Mouse (Mus musculus) gastrocnemius, postnatal 14 days (tissue): ENCODE data around the gene Iqschfp. TPM values are rescaled to one million over a fixed set of nuclear protein-coding genes. Genes with fewer than 3 reads are reported as not detected.

Source experiments
- DNase-seq: peaks from one replicate; pipeline ENCODE4 v3.0.0; 2021; ENCODE audit warnings: mixed read lengths
- intact Hi-C: fragments of 180-260 bp; cut with DNase I; formaldehyde crosslinking; loops from one replicate; pipeline ENCODE4 v1.15.1; 2025; ENCODE audit warnings: low total_unique reads
- total RNA-seq, 2 experiments: library from RNA; stranded (reverse); gene quantifications; 2 replicates each; pipeline ENCODE4 v1.2.3; 2021

Iqschfp gene
- total RNA-seq, 2 experiments from 2014 or later, result not detected

DNA sequence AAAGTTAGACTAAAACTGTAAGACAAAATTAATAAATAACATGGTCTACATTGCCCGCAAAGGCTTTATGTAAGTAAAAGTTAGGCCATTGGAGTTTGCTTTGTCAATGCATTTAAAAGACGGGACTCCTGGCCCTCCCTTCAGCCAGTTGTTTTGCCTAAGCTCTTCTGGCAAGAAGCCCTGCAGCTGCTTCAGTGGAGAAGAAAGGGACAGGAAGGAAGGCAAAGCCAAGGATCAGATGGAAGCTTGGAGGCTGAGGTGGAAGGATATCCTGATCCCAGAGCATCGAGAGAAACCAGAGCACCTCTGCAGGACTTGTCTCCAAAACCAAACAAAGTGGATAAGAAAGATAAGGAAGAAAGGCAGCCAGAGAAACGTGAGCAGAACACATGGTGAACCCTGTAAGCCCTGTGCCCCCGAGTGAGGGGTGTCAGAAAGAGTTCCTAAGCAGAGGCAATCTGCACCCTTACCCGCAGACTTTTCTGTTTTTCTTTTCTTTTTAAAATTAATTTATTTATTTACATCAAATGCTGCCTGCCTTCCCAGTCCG, 614.8 kb downstream of the Iqschfp start:
- intact Hi-C loops, result no loop called here
- peak; percentile 40 for DNase-seq

- peak; percentile 71 for DNase-seq
- intact Hi-C loops, result no loop called here
Observed at GRCm38 (mm10) chr3:68508629-68509028, 616.6 kb downstream of the Iqschfp start.

DNA sequence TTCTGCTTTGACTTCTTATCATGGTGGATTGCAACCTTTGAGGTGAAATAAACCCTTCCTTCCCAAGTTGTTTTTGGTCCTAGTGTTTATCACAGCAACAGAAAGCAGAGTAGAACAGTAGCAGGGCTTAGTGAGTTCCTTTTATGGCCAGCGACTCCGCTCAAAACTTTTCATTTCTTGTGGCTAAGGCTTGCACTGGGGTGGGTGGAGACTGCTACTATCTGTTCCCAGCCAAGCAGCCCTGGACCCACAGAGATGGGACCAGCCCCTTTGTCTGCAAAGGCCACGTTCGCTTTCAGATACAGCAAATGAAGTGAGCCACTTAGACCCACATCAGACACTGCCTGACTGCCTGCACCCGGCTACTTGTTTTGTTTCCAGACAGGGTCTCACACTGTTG, 618.8 kb downstream of the Iqschfp start:
- intact Hi-C loops, result no loop called here
- no peak for DNase-seq

- intact Hi-C loops, result no loop called here
- DNase-seq, result no peak
Observed at GRCm38 (mm10) chr3:68511744-68512143, 619.7 kb downstream of the Iqschfp start.

- intact Hi-C loops, result no loop called here
- no peak for DNase-seq
Observed at GRCm38 (mm10) chr3:68512327-68512726, 620.3 kb downstream of the Iqschfp start.

DNA sequence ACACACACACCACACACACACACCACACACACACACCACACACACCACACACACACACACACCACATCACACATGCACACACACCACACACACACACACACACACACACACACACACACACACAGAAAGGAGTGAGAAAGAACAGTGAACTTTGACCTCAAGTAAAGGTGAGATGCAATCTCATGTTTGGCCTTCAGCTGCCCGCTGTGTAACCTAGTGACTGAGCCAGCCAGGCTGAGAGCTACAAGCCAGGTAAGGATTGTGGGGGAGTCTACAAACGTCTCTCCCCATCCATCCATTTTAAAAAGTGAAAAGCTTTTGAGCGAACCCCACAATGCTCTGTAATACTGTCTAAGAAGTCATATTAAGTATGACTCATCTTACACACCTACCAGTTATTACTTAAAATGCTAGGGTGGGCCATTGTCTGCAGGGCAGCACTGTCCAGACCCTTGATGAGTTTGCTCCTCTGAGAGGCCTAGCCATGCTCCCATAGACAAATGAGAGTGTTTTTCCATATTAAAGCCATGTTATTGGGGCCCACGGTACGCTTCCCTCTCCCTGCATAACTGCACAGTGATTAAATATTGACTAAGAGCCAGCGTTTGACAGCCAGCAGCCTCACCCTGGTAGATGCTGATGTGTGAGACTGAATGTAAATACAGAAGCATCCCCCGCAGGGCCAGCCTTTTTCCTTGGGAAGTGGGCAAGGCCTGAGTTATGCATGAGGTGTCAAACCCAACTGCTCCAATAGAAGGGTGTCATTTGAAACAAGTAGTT, 621.5 kb downstream of the Iqschfp start:
- intact Hi-C loops, result no loop called here
- no peak for DNase-seq

DNA sequence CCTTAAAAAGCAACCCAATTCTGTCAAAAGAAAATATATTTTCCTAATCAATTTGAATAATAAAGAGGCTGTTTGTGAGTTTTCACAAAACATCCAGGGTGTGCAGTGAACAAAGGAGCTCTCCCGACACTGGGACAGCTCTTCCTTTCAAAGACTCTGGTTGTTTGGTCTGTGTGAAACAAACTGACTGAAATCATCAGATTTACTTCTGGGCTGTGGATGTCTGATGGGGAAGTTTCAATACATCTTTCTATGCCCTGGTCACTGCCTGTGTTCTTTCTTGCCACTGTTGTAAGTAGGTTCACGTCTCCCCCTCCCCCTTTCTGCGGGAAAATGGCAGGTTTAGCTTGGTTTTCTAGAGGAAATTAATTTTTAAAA, 622.1 kb downstream of the Iqschfp start:
- intact Hi-C loops, result no loop called here
- no peak for DNase-seq

DNA sequence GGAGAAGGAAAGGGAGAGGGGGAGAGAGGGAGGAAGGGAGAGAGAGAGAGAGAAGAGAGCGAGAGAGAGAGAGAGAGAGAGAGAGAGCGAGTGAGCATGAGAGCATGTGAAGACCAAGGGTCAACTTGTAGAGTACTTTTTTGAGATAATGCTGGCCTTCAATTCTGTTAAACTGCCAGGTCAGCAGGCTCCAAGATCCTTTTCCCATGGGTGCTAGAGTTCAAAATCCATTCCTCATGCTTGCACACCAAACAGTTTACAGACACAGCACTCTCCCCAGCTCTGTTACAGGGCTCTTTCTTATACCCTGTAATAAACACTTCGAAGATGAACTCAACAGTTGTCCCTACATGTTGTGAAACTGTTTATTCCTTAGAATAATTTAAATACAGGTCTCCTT, 622.7 kb downstream of the Iqschfp start:
- intact Hi-C loops, result no loop called here
- DNase-seq, result no peak

- intact Hi-C loops, result no loop called here
- no peak for DNase-seq
Observed at GRCm38 (mm10) chr3:68516393-68517081, 624.5 kb downstream of the Iqschfp start.

GRCm38 (mm10) chr3:68517236-68517635, 625.2 kb downstream of the Iqschfp start:
- no peak for DNase-seq
- intact Hi-C loops, result no loop called here

DNA sequence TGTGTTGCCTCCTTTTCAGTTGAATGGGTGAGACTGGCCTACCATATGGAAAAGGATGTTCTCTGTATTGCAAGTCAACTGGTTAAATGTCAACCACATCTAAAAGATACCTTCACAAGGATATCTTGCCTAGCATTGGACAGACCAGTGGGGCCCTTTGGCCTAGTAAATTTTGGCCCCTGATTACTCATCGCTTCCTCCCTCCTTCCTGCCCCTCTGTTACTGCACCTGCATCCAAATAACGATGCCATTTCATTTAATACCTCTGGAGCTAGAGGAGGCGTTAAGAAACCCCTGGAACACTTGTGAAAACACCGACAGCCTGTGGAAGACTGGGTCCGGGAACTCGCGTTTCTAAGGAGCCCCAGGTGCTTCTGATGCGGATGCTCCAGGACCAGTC, 626.0 kb downstream of the Iqschfp start:
- DNase-seq, result no peak
- intact Hi-C loops, result no loop called here

- DNase-seq, result no peak
Observed at GRCm38 (mm10) chr3:68518586-68518985, 626.6 kb downstream of the Iqschfp start.

DNA sequence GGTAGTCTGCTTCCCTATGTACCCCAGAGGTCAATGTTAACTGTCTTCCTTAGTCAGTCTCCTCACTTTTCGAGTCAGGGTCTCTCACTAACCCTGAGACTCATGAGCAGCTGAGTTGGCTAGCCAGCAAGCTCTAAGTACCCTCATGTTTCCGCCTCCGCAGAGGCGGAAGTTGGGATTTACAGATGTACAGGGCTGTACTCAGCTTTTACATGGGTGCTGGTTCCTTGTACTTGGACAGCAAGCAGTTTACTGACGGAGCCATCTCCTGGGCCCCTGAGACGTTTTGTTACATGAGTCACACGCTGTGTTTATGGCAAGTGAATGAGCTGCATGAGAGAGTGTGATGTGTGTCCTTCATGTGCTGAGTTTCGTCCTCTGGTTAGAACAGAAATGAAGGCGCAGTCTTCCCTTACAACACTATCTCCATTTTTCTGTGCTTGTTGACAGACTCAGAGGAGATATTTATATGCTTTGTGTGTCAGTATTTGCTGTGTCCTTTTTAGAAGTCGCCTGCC, 633.4 kb downstream of the Iqschfp start:
- intact Hi-C loops, result no loop called here
- no peak for DNase-seq

More at GRCm38 (mm10) chr3:68518586-68518985, 626.6 kb downstream of the Iqschfp start:
- intact Hi-C loops, result no loop called here

- DNase-seq, result no peak
- intact Hi-C loops, result no loop called here
Observed at GRCm38 (mm10) chr3:68526416-68526815, 634.4 kb downstream of the Iqschfp start.

GRCm38 (mm10) chr3:68527182-68527581, 635.1 kb downstream of the Iqschfp start:
- intact Hi-C loops, result no loop called here
- DNase-seq, result no peak

- intact Hi-C loops, result no loop called here
- DNase-seq, result no peak
Observed at GRCm38 (mm10) chr3:68531908-68532307, 639.9 kb downstream of the Iqschfp start.

DNA sequence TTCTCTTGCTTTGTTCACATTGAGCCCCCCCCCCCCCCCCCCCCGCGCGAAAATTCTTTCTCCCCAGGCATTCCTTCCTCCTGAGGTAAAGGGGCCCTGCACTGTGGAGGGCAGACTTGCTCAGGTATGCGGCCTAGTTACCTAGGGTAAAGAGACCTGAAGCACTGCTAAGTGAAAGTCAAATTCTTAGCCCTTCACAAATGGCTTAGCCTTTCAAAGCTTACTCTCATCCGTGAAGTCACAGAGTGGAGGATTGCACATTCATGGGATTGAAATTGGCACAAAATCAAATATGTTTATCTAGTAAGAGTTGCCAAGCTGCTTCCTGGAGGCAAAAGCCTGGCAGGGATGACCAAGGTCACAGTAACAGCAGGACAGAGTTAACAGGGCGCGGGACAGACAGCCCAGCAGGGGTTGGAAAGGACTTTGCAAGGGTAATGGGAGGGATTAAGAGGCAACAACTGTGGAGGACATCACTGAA, 642.6 kb downstream of the Iqschfp start:
- intact Hi-C loops, result no loop called here
- DNase-seq, result no peak

DNA sequence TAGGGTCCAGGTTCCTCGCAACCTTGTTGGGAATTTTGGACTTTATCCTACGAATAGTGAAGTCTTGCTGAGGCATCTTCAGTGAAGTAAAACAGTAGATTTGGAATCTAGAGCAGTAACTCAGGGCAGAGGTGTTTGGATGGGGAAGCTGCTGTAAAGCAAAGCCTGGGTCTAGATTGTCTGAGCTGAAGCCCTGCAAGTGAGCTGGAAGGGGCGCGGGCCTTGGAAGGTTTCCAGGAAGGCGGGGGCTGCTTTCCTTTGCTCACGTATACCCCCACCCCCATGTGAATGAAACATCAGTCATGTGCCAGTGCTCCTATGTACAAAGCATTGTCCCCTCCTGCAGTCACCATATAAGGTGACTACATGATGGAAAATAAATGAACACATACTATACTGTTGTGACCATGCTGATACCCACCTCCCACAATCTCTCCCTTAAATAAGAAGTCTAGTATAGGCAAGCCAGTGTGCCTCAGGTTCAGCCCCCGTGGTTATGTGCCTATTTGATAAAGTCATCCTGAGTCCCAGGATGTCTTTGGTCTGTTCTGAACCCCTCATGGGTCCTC, 643.2 kb downstream of the Iqschfp start:
- no peak for DNase-seq
- intact Hi-C loops, result no loop called here

DNA sequence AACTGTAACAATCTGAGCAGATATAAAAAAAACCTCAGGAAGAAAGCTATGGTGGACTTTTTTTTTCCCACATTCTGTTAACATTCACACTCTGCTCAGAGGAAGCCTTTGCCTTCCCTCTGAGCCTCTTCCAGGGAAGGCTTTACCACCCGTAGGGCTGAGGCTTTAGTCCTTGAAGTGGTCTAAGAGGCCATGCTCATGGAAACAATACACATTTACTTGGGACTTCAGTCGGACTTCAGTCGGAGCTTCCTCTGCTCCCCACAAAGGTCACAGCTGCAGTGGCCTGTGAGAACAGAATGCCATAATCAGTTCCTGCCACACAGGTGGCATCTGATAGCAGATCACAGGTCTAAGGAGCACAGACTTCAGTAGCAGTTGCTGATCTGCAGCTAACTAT, 644.0 kb downstream of the Iqschfp start:
- intact Hi-C loops, result no loop called here
- DNase-seq, result no peak

DNA sequence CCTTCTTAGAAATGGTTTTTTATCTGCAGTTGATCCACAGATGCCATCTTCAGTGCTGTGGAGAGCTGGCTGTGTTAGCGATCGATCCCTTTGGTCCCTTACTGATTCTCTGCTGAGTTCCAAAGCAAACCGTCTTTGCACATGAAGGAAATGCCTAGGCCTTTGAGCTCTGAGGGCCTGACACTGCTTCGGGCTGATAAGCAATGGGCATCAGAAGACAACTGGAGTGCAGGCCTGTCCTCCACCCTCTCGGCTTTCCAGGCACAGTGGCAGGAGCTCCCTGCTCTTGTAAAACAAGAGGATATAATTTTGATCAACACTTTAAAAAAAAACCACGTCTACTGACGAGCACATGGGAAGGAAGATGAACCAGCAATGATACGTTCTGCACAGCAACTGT, 649.7 kb downstream of the Iqschfp start:
- intact Hi-C loops, result loop anchor here (5.0 kb wide), 1 partner anchor 484 kb away; no protein-coding TSS in a partner anchor
- no peak for DNase-seq
